Mouse (Mus musculus): ENCODE results near the gene Scand1. TPM values are rescaled to one million over a fixed set of nuclear protein-coding genes. Genes with fewer than 3 reads are reported as not detected.

The Scand1 gene
- polyA plus RNA-seq (2015; fragmentation: Nextera tagmentation; extraction: Ambion mirVana): 56.0 and 61.0 TPM in 2 replicates

GRCm38 (mm10) chr2:156312297-156312897, at the start of gene Scand1, which contains the start of gene Cnbd2:
Gene Scand1 (minus strand): TSS chr2:156312704.
Gene Cnbd2 (plus strand): TSS chr2:156312299.
- Histone ChIP-seq H3K9me3 (replicated peaks) (no peaks in the 10 kb centered on the region), H3K27ac (peak within 1 kb of the TSS; percentile 97), H3K4me2 (peak within 1 kb of the TSS; percentile 88), H3K4me1 (replicated peaks) (peaks cover 8% of the 10 kb centered on the region; the same call in 1 of the 2 replicates), H3K4me3 (peak within 1 kb of the TSS; percentile 82), H3K36me3 (no peaks in the 10 kb centered on the region), H3K27me3 (no peaks in the 10 kb centered on the region), H3K9ac (peak within 1 kb of the TSS; percentile 90)
- peak; percentile 89 for ATAC-seq (replicated peaks; ENCODE audit: insufficient number of reproducible peaks, insufficient read depth, low FRiP score, low read depth)
- WGBS: under 1% methylated on average over 45 of the region's 49 CpGs

GRCm38 (mm10) chr2:156356031-156356430, 43.5 kb upstream of the Scand1 start:
- no peak for ATAC-seq (replicated peaks; ENCODE audit: insufficient number of reproducible peaks, insufficient read depth, low FRiP score, low read depth)
- Histone ChIP-seq H3K27ac (no peak overlapping the region), H3K4me3 (no peak overlapping the region), H3K4me1 (replicated peaks) (no peaks in the 10 kb centered on the region), H3K9me3 (replicated peaks) (no peaks in the 10 kb centered on the region), H3K27me3 (no peaks in the 10 kb centered on the region), H3K9ac (no peak overlapping the region), H3K36me3 (no peaks in the 10 kb centered on the region), H3K4me2 (no peak overlapping the region)
- WGBS: 78% methylated on average over 7 of the region's 7 CpGs

- no peaks in the 10 kb centered on the region for H3K9me3 ChIP-seq (replicated peaks)
- H3K9ac ChIP-seq: no peak overlapping the region
- no peak overlapping the region for H3K27ac ChIP-seq
- H3K4me1 ChIP-seq (replicated peaks): no peaks in the 10 kb centered on the region
- H3K4me3 ChIP-seq: no peak overlapping the region
- no peaks in the 10 kb centered on the region for H3K27me3 ChIP-seq
- ATAC-seq (replicated peaks; ENCODE audit: insufficient number of reproducible peaks, insufficient read depth, low FRiP score, low read depth): no peak
- no peak overlapping the region for H3K4me2 ChIP-seq
- WGBS: 33% methylated on average over 7 of the region's 7 CpGs
- H3K36me3 ChIP-seq: no peaks in the 10 kb centered on the region
Measured at GRCm38 (mm10) chr2:156353265-156353692, 40.8 kb upstream of the Scand1 start.

GRCm38 (mm10) chr2:156352413-156353165, 40.1 kb upstream of the Scand1 start:
- Histone ChIP-seq H3K4me2 (no peak overlapping the region), H3K9ac (no peak overlapping the region), H3K4me1 (replicated peaks) (no peaks in the 10 kb centered on the region), H3K27ac (no peak overlapping the region), H3K4me3 (no peak overlapping the region), H3K9me3 (replicated peaks) (no peaks in the 10 kb centered on the region), H3K36me3 (no peaks in the 10 kb centered on the region), H3K27me3 (no peaks in the 10 kb centered on the region)
- no peak for ATAC-seq (replicated peaks; ENCODE audit: insufficient number of reproducible peaks, insufficient read depth, low FRiP score, low read depth)
- 80% methylated on average over 8 of the region's 8 CpGs for WGBS

GRCm38 (mm10) chr2:156351243-156351642, 38.7 kb upstream of the Scand1 start:
- Histone ChIP-seq H3K9ac (no peak overlapping the region), H3K36me3 (no peaks in the 10 kb centered on the region), H3K27ac (no peak overlapping the region), H3K4me3 (no peak overlapping the region), H3K4me2 (no peak overlapping the region), H3K9me3 (replicated peaks) (no peaks in the 10 kb centered on the region), H3K4me1 (replicated peaks) (no peaks in the 10 kb centered on the region), H3K27me3 (no peaks in the 10 kb centered on the region)
- 82% methylated on average over 7 of the region's 7 CpGs for WGBS
- ATAC-seq (replicated peaks; ENCODE audit: insufficient number of reproducible peaks, insufficient read depth, low FRiP score, low read depth): no peak

- ATAC-seq (replicated peaks; ENCODE audit: insufficient number of reproducible peaks, insufficient read depth, low FRiP score, low read depth): no peak
- H3K27me3 ChIP-seq: no peaks in the 10 kb centered on the region
- WGBS: 69% methylated on average over 4 of the region's 4 CpGs
Measured at GRCm38 (mm10) chr2:156349286-156349848, 36.9 kb upstream of the Scand1 start.

GRCm38 (mm10) chr2:156348812-156349211, 36.3 kb upstream of the Scand1 start:
- ATAC-seq (replicated peaks; ENCODE audit: insufficient number of reproducible peaks, insufficient read depth, low FRiP score, low read depth): no peak
- H3K9me3 ChIP-seq (replicated peaks): no peaks in the 10 kb centered on the region
- H3K4me3 ChIP-seq: no peak overlapping the region
- 73% methylated on average over 4 of the region's 4 CpGs for WGBS
- no peaks in the 10 kb centered on the region for H3K27me3 ChIP-seq
- H3K4me1 ChIP-seq (replicated peaks): peaks cover 7% of the 10 kb centered on the region
- H3K36me3 ChIP-seq: no peaks in the 10 kb centered on the region
- no peak overlapping the region for H3K9ac ChIP-seq
- no peak overlapping the region for H3K27ac ChIP-seq
- no peak overlapping the region for H3K4me2 ChIP-seq

More at GRCm38 (mm10) chr2:156349286-156349848, 36.9 kb upstream of the Scand1 start:
- H3K4me3 ChIP-seq: no peak overlapping the region
- H3K27ac ChIP-seq: no peak overlapping the region
- H3K9me3 ChIP-seq (replicated peaks): no peaks in the 10 kb centered on the region
- H3K4me2 ChIP-seq: no peak overlapping the region
- H3K4me1 ChIP-seq (replicated peaks): peaks cover 7% of the 10 kb centered on the region
- H3K36me3 ChIP-seq: no peaks in the 10 kb centered on the region
- no peak overlapping the region for H3K9ac ChIP-seq

- Histone ChIP-seq H3K27ac (no peak overlapping the region), H3K4me3 (no peak overlapping the region), H3K36me3 (no peaks in the 10 kb centered on the region), H3K4me1 (replicated peaks) (peaks cover 7% of the 10 kb centered on the region), H3K27me3 (no peaks in the 10 kb centered on the region), H3K9me3 (replicated peaks) (no peaks in the 10 kb centered on the region), H3K9ac (peak overlapping the region; percentile 21; the same call in 1 of the 2 replicates), H3K4me2 (peak overlapping the region; percentile 36)
- no peak for ATAC-seq (replicated peaks; ENCODE audit: insufficient number of reproducible peaks, insufficient read depth, low FRiP score, low read depth)
- WGBS: 49% methylated on average over 12 of the region's 12 CpGs
Measured at GRCm38 (mm10) chr2:156344775-156345532, 32.5 kb upstream of the Scand1 start.

- no peak overlapping the region for H3K27ac ChIP-seq
- WGBS: 52% methylated on average over 4 of the region's 4 CpGs
- no peak overlapping the region for H3K4me3 ChIP-seq
- H3K4me1 ChIP-seq (replicated peaks): peaks cover 7% of the 10 kb centered on the region
- no peak overlapping the region for H3K4me2 ChIP-seq
- H3K27me3 ChIP-seq: no peaks in the 10 kb centered on the region
- no peaks in the 10 kb centered on the region for H3K36me3 ChIP-seq
- no peak overlapping the region for H3K9ac ChIP-seq
- no peaks in the 10 kb centered on the region for H3K9me3 ChIP-seq (replicated peaks)
- no peak for ATAC-seq (replicated peaks; ENCODE audit: insufficient number of reproducible peaks, insufficient read depth, low FRiP score, low read depth)
Measured at GRCm38 (mm10) chr2:156340078-156340477, 27.6 kb upstream of the Scand1 start.

- Histone ChIP-seq H3K4me3 (no peak overlapping the region), H3K4me2 (no peak overlapping the region), H3K27me3 (no peaks in the 10 kb centered on the region), H3K27ac (no peak overlapping the region), H3K9ac (no peak overlapping the region), H3K9me3 (replicated peaks) (no peaks in the 10 kb centered on the region), H3K36me3 (no peaks in the 10 kb centered on the region), H3K4me1 (replicated peaks) (no peaks in the 10 kb centered on the region)
- ATAC-seq (replicated peaks; ENCODE audit: insufficient number of reproducible peaks, insufficient read depth, low FRiP score, low read depth): no peak
- WGBS: 66% methylated on average over 7 of the region's 7 CpGs
Measured at GRCm38 (mm10) chr2:156331446-156331965, 19.0 kb upstream of the Scand1 start.

- no peak overlapping the region for H3K27ac ChIP-seq
- no peak overlapping the region for H3K4me3 ChIP-seq
- 59% methylated on average over 1 of the region's 1 CpGs for WGBS
- H3K4me1 ChIP-seq (replicated peaks): no peaks in the 10 kb centered on the region
- H3K4me2 ChIP-seq: no peak overlapping the region
- H3K36me3 ChIP-seq: no peaks in the 10 kb centered on the region
- no peak for ATAC-seq (replicated peaks; ENCODE audit: insufficient number of reproducible peaks, insufficient read depth, low FRiP score, low read depth)
- H3K9ac ChIP-seq: no peak overlapping the region
- H3K9me3 ChIP-seq (replicated peaks): no peaks in the 10 kb centered on the region
- H3K27me3 ChIP-seq: no peaks in the 10 kb centered on the region
Measured at GRCm38 (mm10) chr2:156330681-156331080, 18.2 kb upstream of the Scand1 start.
